Comparison of ENCODE assay signal across 19 mouse cellular contexts in the genomic region with DNA sequence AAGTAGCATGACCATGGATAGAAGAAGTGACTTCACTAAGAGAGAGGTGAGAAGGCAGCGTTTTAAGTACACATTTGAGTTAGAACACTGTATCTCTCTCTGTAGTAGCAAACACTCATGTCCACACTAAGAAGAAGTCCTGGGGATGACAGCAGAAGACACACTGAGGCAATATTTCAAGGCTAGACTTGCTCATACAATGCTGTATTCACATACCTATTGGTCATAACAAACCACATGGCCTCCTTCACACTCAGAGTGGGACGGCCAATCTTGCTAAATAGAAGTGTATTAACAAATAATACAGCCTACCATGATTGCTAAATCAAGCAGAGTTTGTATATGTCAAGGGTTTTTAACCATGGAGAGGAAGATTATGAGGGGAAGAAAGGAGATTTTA.
A peak's percentile ranks its signal among the peaks of the same experiment; 100 is the strongest.
DNase-seq lines count a peak whose midpoint lies in the region; ATAC-seq lines count a peak whose summit lies in the region.
"Had no signal": no experiment of that assay in that cellular context is flagged by ENCODE, and none has a peak within 500 bp of the region (broad histone marks: within the 10 kb centered on the region; RNA-seq: fewer than 3 reads in every experiment).

No protein-coding gene starts in this region.

- intact Hi-C loops in heart, postnatal 25 days (cut with DNase I): no loop called here

- ATAC-seq in granulocyte monocyte progenitor cell, adult 5-6 weeks (replicated peaks; ENCODE audit: poor library complexity, severe bottlenecking): peak; percentile 75
- peak; percentile 39 for ATAC-seq in megakaryocyte, adult 5-6 weeks (ENCODE audit: poor library complexity, severe bottlenecking)
- peak; percentile 66 for ATAC-seq in megakaryocyte progenitor cell, adult 5-6 weeks (replicated peaks; ENCODE audit: poor library complexity)
- ATAC-seq in erythroid progenitor cell, adult 5-6 weeks (replicated peaks; ENCODE audit: low FRiP score, poor library complexity, severe bottlenecking): no peak
- ATAC-seq: activated CD4-positive, CD25-positive, alpha-beta regulatory T cell, adult 4 months; CD4-positive, CD25-positive, alpha-beta regulatory T cell, adult 4 months; Patski had no signal

- no peak for DNase-seq in heart, postnatal 25 days (ENCODE audit: low spot score)
- no peak for DNase-seq in urinary bladder, adult 2 months (ENCODE audit: low spot score)
- DNase-seq: adrenal gland, adult 2 months; adrenal gland, adult 8-10 months; adrenal gland, postnatal 10 days; adrenal gland, postnatal 14 days; adrenal gland, postnatal 25 days; adrenal gland, postnatal 36 days; B cell, adult 2 months; cerebellum, adult 11 months; cerebellum, adult 11-12 months; cerebellum, adult 18-20 months had no signal
